Mouse (Mus musculus): ENCODE data around the gene Rrp9. TPM values are rescaled to one million over a fixed set of nuclear protein-coding genes. Genes with fewer than 3 reads are reported as not detected.

The Rrp9 gene
- total RNA-seq (2021): 10 to 100 TPM; 29.3 to 38.7 TPM
- long read RNA-seq, experiment 1, transcript Rrp9-201 (15 exons, 1,586 nt): major isoform, 30 of 41 reads
- long read RNA-seq, experiment 1, partial matches to known transcripts: 3 of 41 reads
- long read RNA-seq, experiment 1, other reads (novel, unspliced or antisense): 8 of 41 reads
- long read RNA-seq, experiment 2, transcript Rrp9-201 (15 exons, 1,586 nt): major isoform, 18 of 24 reads
- long read RNA-seq, experiment 2, partial matches to known transcripts: 2 of 24 reads
- long read RNA-seq, experiment 2, other reads (novel, unspliced or antisense): 3 of 24 reads

GRCm38 (mm10) chr9:106475663-106476001, at the start of gene Rrp9:
Rrp9 (plus strand) TSS chr9:106475963.
- peak in 1 of 2 experiments; percentile 1 for DNase-seq (ENCODE audit: low spot score in 2 of 2)

GRCm38 (mm10) chr9:106428719-106429220, 47.0 kb upstream of the Rrp9 start:
- no peak for DNase-seq (ENCODE audit: low spot score in 2 of 2)

GRCm38 (mm10) chr9:106429221-106430014, 46.3 kb upstream of the Rrp9 start, which contains the start of gene Rpl29:
Rpl29 (plus strand) TSS chr9:106429454.
- DNase-seq (ENCODE audit: low spot score in 2 of 2): peak; percentile 90 to 95

- DNase-seq (ENCODE audit: low spot score in 2 of 2): no peak
Measured at GRCm38 (mm10) chr9:106430015-106430264, 45.8 kb upstream of the Rrp9 start.

- DNase-seq (ENCODE audit: low spot score in 2 of 2): peak; percentile 56 to 67
Measured at GRCm38 (mm10) chr9:106433389-106433788, 42.4 kb upstream of the Rrp9 start.

GRCm38 (mm10) chr9:106436566-106436965, 39.2 kb upstream of the Rrp9 start:
- no peak for DNase-seq (ENCODE audit: low spot score in 2 of 2)

- DNase-seq (ENCODE audit: low spot score in 2 of 2): no peak
Measured at GRCm38 (mm10) chr9:106442680-106443079, 33.1 kb upstream of the Rrp9 start.

GRCm38 (mm10) chr9:106444836-106445235, 30.9 kb upstream of the Rrp9 start:
- no peak for DNase-seq (ENCODE audit: low spot score in 2 of 2)

GRCm38 (mm10) chr9:106447348-106447747, 28.4 kb upstream of the Rrp9 start, which contains the start of the genes Abhd14b and Abhd14a:
Abhd14b (plus strand) TSS chr9:106447459.
Abhd14a (minus strand) TSS chr9:106447678.
- peak; percentile 91 to 94 for DNase-seq (ENCODE audit: low spot score in 2 of 2)

- no peak for DNase-seq (ENCODE audit: low spot score in 2 of 2)
Measured at GRCm38 (mm10) chr9:106447951-106448350, 27.8 kb upstream of the Rrp9 start.

GRCm38 (mm10) chr9:106448498-106449031, 27.2 kb upstream of the Rrp9 start:
- peak; percentile 68 to 79 for DNase-seq (ENCODE audit: low spot score in 2 of 2)

GRCm38 (mm10) chr9:106449947-106450346, 25.8 kb upstream of the Rrp9 start:
- DNase-seq (ENCODE audit: low spot score in 2 of 2): no peak

GRCm38 (mm10) chr9:106450661-106451060, 25.1 kb upstream of the Rrp9 start:
- DNase-seq (ENCODE audit: low spot score in 2 of 2): no peak

- DNase-seq (ENCODE audit: low spot score in 2 of 2): no peak
Measured at GRCm38 (mm10) chr9:106451298-106451697, 24.5 kb upstream of the Rrp9 start.

GRCm38 (mm10) chr9:106451899-106452298, 23.9 kb upstream of the Rrp9 start:
- no peak for DNase-seq (ENCODE audit: low spot score in 2 of 2)

GRCm38 (mm10) chr9:106452351-106452750, 23.4 kb upstream of the Rrp9 start:
- no peak for DNase-seq (ENCODE audit: low spot score in 2 of 2)

- DNase-seq (ENCODE audit: low spot score in 2 of 2): peak in 1 of 2 experiments; percentile 46
Measured at GRCm38 (mm10) chr9:106452821-106453220, 22.9 kb upstream of the Rrp9 start.

GRCm38 (mm10) chr9:106453271-106454070, 22.3 kb upstream of the Rrp9 start, which contains the start of gene Pcbp4:
Pcbp4 (plus strand) TSS chr9:106453291.
- peak; percentile 49 to 54 for DNase-seq (ENCODE audit: low spot score in 2 of 2)

GRCm38 (mm10) chr9:106454071-106454761, 21.5 kb upstream of the Rrp9 start:
- DNase-seq (ENCODE audit: low spot score in 2 of 2): no peak

GRCm38 (mm10) chr9:106454888-106455681, 20.7 kb upstream of the Rrp9 start:
- peak in 1 of 2 experiments; percentile 38 for DNase-seq (ENCODE audit: low spot score in 2 of 2)

All from left cerebral cortex, adult 18-20 months (tissue).